Mouse (Mus musculus) thymus, postnatal 14 days (tissue): ENCODE data around the gene Dock2.

Experiments used
- DNase-seq: peaks from one replicate; pipeline ENCODE4 v3.0.0; 2021

The Dock2 gene

DNA sequence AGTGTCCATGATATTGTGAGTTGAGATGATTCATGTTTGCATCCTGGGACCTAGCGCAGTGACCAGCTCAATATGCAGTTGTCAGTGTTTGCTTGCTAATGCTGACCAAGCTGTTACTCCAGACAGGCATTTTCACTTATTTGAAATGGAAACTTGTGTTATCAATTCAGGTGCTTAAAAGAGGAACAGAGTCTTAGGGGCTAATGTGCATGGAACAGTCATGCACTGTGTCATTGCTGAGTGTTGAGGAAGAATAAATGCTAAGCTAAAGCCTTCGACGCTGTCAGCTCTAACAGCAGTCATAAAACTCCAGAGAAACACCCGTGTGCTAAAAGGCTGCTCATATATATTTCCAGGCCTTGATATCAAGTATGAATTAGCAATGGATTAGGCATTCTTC, 259.1 kb downstream of the Dock2 start:
- DNase-seq: no peak

DNA sequence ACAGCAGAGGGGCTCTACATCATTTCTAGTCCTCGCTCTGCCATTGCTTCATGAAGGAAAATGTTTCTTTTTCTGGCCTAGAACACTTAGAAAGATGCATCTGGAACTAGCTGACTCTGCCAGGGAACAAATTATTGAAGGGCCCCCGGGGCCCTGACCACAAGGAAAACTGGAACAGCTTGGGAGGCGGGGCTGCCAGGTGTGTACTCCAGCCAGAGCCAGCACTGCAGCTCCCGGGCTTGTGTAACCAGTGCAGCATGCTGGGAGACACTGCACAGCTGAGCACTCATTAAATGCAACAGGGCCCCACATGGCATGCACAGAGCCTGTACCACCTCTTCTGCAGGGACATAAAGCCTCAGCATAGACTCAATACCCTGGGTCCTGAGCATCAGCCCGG, 265.1 kb downstream of the Dock2 start:
- DNase-seq: no peak

DNA sequence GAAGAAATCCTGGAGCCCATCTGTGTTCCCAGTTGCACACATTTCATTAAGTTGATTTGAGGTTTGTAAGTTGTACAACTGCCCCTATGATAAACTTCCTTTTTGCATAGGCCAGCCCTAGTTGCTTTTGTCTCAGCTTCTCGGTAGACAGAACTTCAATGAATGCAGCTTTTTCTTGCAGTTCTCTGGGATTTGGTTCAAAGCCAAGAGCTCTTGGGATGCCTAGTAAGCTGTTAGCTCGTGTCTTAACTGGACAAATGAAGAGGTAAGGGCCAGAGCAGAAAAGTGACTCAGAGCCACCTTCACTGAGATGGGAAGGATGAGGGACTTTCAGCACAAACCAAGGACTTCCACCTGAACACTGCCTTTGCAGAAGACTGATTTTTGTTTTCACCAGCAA, 266.7 kb downstream of the Dock2 start:
- no peak for DNase-seq

DNA sequence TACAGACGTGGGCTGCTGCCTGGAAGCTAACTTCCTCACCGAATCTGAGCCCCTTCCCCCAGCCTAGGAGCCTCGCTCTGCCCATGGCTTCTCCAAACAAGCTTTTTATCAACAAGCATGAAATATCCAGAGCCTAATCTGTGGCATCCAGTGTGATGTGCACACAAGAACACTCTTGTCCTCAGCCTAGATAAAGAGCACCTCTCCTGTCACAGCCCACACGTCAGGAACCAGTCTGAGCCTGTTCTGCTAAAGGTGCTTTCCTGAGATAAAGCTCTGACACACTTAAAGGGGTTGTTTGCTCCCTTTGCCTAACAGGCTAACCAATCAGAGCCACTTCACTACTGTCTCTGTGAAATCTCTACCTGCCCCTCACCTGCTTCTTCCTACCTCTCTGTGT, 268.4 kb downstream of the Dock2 start:
- no peak for DNase-seq

DNA sequence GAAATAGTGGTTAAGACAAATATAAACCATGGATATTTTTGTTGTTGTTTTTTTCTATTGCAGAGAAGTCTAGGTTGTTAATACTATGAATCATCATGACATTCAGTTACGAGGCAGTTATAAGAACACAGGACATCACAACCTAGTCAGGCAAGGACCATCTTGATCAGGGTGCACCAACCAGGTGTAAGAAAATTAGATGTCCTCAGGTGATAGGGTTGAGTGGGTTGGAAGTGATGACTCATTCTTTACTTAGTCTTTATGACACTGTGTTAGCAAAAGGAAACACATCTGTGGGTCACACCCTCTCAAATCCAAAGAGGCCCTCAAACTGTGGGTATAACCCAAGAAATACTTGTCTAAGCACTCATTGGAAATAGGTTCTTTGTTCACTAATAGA, 277.3 kb downstream of the Dock2 start:
- DNase-seq: no peak

DNA sequence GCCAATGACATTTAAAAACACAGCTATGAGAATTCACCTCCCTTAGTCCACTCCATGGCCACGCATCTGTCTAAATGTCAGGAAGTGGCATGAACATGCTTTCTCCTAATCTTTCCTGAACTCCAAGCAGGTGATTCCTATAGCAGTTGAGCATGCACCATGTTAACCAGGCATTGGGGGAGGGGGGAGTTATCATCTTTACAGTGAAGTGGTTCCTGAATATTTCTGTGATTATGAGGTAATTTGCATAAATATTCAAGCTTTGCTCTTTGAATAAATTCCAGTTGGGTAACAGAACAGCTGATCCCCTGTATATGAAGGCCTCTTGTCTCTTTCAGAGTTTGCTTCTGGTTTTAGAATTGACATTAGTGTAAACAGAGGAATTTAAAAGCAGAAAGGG, 284.0 kb downstream of the Dock2 start:
- DNase-seq: no peak

DNA sequence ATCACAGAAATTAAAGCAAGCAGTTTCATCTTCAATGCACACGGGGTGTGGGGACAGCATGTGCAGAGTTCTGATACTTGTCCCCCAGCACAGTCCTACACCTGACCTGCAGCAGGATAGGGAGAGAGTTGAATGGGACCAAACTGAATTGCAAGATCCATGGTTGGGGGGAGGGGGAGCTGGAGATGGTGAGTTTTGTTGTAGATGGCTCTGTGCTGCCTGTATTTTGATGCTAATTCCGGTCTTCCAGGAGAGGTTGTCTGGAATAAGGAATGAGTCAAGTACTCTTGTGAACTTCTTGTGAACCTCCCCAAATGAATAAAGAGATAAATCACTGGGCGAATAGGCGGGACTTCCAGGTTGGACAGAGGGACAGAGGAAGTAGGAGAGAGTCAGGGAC, 289.0 kb downstream of the Dock2 start:
- no peak for DNase-seq

DNA sequence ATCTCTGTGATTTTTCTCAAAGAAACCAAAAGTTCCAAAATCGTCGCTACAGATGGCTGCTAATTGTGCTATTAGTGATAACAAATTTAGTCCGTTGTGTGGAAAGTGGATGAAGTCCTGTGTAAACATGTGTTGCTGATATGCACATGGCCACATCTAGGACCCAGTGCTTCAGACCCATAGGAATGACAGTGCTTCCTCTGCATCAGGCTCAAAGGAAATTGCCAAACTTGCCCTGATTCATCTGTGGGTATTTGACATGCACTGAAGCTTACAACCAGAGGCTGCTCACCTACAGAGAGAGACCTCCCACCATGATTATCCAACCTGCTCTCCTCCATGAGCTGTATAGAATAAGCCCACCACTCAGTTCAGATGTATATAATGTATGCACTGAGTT, 290.7 kb downstream of the Dock2 start:
- no peak for DNase-seq

DNA sequence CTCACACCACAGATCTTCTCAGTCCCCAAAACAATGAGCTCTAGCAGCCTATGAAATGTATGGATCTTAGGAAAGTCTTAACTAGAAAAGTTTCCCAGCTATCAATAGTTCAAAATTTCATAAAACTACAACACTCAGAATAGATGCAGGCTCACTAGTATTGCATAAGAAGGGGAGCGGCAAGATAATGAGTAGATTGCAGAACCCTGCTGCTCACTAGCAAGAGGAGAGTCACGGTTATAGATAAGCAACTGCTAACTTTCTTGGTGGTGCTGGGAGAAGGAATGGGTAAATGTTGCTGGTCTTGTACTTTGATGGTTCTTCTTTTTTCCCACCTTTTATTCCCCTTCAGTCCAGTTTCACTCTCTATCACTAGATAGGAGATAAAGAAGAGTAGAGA, 291.5 kb downstream of the Dock2 start:
- DNase-seq: no peak

DNA sequence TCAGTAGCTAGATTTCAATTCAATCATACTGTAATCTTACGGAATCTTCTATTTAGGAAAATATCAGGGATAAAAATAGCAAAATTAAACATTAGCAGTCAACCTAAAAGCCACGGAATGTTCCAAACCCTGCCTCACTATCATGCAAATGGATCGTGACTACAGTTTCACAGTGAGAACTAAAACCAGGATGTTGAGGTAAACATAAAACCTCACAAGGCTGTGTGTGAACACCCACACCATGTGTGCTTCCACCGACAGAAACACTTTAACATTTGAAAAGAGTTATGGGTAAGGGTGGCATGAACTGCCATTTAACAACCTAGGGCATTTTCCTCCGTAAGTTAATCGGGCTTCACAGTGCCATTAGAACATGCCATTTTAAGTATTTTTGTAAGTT, 294.1 kb downstream of the Dock2 start:
- no peak for DNase-seq

DNA sequence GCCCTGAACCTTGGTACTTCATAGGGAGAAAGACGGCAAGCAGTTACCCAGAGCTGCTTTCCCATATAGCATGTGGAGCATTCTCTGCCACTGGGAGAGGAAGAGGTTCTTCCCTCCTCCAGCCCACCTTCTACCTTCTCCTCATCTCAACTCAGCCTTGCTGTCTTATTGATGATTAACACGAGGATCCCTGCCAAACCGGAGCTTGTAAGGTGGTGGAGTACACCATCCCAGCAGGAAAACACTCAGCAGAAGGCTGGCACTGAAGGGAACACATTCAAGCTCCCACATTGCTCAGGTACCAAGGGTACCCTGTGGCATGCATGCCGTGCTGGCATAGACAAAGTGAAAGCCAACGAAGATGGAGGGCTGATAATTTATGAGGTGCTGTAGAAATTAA, 304.4 kb downstream of the Dock2 start:
- DNase-seq: no peak

DNA sequence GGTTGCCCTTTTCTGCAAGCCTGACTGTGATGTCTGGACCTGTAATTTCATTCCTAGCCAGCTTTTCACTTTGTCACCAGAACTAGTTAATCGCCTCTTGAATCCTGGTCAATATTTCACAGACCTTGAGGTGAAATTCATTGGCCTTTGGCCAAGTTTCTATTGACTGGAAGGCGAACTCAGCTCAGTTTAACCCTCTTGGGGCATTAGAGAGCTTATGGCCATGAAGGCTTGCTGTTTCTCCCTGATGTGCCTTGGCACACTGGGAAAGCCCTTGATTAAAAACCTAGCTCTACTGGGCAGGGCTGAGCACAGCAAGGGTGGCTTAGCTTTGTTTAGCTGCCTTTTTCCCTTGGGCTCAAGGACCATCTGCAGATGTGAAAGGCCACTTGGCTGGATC, 313.9 kb downstream of the Dock2 start:
- DNase-seq: no peak

DNA sequence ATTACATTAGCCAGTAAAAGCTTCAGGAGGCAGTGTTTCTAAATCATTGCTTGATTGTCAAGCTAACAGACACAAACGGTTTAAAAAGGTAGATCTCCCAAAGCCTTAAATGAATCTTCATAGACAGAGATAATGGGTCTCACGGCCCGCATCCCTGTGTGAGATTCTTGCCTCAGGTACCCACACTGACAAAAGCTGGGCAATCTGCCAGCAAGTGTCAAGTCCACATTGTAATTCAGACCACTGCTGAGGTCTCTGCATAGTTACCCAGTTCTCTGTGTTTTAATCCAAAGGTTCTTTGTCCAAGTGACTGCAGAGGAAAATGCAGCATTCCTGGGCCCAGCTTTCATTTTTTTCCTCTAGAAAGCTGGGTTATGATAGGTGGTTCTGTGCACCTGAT, 315.1 kb downstream of the Dock2 start:
- no peak for DNase-seq

DNA sequence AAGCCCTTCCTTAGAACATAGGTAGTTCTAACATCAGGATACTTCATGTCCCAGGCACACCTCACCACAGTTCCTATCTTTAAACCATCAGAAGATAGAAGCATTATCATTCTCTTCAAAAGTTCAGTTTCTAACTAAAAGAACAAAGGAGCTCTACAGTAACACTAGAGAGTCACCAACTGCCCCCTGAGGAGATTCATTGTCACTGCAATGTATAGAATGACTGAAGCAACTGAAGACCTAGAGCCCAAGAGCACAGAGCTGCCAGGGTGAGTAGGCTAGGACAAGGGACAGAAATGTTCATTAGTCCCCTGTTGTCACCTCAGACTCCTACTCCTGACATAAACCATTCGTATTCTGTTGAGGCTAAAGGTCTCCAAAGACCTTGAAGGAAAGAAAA, 316.6 kb downstream of the Dock2 start:
- no peak for DNase-seq

DNA sequence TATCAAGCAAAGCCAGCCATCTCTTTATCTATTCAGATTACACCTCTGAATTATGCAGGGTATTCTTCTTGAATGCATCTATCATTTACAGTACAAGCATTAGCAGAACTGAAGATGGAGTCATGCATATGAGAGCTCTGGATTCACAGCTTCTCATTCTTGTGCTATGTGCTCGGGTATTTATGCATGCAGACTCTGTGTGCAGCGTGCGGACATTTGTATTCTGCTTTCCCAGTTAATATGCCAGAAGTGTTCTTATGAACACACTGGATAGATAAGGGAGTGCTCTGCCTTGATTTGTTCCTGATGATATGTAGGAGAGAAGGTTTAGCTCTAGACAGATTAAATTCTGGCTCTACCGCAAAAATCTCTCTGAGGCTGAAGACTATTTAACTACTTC, 333.7 kb downstream of the Dock2 start:
- no peak for DNase-seq

DNA sequence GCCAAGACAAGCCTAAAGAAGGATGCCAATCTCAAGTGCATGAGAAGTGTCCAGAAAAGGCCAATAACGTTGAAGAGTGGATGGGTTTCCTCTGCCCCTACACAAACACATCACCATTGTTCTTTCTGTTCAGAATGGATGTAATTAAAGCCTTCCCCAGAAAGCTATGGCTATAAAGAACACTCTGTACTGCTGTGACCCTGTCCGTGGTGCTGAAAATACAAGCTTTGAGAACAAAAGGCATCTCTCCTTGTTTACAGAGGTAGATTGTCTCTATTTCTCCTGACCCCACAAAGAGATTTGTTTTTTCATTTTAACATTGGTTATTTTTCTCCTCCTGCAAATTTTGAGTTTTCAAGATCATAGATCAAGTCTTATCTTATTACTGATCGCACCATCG, 335.8 kb downstream of the Dock2 start:
- DNase-seq: peak; percentile 48

DNA sequence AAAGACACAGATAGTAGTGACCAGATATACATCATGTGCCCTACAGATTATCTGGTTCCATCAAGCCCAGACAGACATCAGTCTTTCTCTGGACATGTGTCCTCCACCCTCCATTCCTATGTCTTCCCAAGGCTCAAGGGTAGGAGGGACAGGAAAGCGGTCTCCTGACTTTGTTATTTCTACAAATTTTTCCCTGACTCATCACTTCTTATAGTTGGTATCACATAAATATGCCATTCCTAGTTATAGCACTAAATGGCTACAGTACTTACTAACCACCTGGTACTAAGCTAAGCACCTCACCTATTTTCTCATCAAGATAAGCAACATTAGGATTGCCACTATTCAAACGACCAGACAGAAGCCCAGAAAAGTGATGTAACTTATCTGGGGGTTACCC, 345.3 kb downstream of the Dock2 start:
- no peak for DNase-seq

DNA sequence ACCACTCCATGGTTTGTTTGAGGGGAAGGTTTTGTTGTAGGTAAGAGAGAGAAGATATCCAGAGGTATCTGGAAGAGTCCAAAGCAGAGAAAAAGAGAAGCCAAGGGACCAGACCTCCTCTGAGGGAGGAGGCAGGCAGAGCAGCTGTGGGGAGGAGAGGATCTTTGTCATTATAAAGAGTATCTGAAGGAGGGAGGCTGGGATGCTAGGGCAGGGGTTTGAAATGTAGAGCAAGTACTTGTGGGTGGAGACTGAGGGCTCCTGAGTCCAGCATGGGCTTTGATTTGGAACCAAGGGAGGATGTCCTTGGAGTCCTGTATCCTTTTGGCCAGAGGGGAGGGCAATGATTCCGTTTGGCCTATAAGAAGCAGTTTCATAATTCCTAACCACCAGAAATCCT, 346.2 kb downstream of the Dock2 start:
- no peak for DNase-seq

DNA sequence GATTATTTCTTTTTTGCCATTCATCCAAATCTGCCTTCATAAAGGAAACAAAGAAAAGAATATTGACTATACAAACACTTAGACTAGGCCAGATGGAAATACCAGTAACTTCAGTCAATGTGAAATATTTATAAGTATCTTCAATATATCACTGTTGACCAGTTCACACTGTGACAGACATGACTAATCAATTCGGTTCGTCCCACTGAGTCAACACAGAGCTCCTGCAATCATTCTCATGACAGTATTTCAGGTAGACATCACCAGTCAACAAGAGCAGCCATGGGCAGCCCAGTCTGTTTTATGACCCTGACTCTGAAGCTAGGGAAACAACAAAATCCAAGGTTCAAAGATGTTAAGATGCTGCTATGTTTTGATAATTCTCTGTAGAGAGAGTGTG, 351.7 kb downstream of the Dock2 start:
- DNase-seq: no peak

DNA sequence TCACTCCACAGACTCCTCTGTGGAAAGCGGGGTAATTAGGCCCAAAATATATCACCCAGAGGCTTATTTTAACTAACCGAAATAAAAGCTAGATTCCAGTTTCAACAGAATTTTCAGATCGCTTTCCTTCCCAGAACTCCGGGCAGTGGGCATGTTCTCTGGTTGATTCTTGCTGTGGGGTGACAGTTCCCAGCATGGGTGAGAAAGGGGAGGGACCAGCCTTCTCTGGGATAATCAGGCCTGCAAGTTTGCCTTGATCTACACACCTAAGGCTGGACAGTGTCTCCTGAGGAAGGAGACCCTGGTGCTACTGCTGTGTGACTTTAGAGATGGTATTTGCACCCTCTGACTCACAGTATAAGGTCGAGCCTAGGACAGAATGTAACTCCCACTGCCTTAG, 352.3 kb downstream of the Dock2 start:
- DNase-seq: no peak

DNA sequence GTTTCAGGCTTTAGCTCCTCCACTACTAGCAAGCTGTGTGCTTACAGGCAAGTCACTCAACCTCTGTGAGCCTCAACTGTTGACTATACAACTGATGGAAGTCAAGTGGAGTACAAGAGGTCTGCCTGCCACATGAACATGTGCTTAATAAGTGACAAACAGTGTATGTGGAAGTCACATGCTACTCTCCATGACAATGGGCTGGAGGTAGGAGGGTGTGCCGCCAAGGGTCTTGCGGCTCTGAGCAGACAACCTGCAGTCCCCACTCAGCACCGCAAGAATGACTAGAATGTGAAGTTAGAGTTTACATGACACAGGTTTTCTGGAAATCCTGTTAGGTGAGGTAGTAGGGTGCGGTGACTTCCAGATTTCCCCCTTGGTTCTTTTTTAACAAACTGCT, 352.8 kb downstream of the Dock2 start:
- DNase-seq: no peak

DNA sequence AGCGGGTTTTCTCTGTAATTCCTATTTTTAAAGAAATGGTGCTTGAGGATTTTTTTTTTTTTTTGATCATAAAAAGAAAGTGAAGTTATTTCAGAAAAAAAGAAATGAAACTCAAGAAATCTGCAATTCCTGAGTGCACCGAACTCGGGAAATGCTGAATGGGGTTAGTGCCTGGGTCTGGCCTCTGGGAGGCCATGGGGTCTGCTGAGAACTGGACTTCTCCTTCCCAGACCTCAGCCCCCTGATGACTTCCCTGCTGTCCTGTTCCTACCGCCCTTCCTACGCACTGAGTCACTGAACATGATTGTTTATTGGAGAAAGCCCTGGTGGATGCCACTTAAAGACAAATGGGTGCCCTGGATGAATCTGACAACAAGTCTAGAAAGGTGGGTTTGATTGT, 356.5 kb downstream of the Dock2 start:
- no peak for DNase-seq

DNA sequence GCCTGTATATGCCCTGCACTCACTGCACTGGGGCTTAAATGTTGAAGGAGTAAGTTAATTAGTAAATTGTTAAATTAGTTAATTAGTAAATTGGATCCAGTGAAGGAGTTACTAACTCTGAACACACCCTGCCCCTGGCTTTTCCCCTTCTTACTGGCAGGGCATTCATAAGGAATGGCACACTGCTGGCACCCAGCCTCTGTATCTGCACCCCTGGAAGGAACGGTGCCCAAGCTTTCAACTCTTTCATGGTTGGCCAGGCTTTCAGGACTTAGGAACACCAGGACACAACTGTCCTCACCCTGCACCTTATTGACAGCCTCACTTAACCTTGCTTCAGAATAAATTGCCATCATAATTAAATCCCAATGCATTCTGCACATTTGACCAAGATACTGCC, 359.1 kb downstream of the Dock2 start:
- DNase-seq: no peak

DNA sequence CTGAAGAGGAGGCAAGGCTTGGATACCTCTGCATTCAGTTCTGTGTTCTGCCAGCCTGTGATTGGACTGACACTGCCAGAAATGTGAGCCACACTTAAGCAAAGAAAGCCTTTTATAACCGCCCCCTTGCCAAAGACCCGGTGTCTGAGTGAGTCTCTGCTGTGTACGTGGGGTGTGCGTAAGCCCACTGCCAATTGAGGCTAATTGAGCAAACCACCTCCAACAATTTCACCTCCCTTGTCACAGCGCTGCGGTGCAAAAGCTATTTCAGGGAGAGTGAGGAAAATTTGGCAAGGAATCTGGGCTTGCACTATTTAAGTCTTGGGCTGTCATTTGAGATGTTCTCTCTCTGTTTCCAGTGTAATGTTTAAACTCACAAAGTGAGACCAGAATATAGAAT, 362.6 kb downstream of the Dock2 start:
- no peak for DNase-seq

DNA sequence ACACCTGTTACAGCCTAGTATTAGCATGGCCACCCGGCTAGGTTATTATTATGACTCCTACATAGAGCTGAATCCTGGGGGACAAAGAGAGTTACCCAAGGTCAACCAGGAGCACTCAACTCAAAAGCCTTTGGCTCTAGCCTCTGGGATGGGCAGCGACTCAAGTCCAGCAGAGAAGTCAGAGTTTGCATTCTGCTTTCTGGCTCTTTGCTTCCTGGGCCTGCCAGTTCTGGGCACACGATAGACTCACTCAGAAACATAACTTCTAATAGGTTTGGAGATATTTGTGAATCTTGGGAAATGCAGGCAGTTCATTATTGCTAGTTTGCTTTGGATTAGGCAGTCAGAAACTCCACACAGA, 367.1 kb downstream of the Dock2 start:
- DNase-seq: no peak

DNA sequence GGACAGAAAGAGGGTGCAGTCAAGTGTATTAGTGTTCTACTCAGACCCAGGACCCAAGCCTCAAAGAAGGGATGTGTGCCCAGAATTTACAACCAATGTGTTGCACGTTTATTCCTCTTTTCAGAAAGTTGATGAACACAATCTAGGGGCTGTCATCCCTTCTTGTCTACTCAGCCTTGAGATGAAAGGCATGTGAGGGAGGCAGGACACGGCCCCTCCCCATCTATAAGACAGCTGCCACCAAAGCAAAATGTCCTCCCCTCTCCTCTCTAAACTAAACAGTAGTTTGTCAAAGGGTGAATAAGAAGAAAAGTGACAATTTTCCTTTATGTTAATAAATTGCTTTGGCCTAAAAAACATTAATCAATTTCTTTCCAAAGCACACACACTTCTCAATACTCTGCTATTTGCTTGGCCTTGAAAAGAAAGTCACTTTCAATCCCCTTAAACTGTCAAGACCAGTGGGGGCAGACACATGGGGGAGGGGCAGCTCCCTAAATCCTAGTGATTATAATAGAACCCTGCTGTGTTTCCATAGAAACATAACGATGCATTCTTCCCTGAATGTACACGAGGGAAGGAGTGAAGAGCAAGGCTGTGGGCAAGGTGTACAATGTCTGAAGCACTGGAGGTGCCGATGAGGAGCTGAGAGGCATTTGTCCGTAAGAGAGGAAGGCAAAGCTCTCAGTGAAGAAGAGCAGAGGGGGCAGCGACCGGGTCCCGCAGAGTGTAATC, 367.6 kb downstream of the Dock2 start:
- no peak for DNase-seq
